19 mouse cellular contexts compared by ENCODE assay signal in genomic region chr2:112900747-112901146, GRCm38 (mm10).
"Had no signal": no experiment of that assay in that cellular context is flagged by ENCODE, and none has a peak within 500 bp of the region (broad histone marks: within the 10 kb centered on the region; RNA-seq: fewer than 3 reads in every experiment).

No protein-coding gene starts in this region.

- H3K4me2 ChIP-seq: liver, embryonic 12.5 days; midbrain, embryonic 12.5 days; neural tube, embryonic 13.5 days; neural tube, embryonic 15.5 days had no signal

- H3K36me3 ChIP-seq: liver, embryonic 12.5 days; midbrain, embryonic 10.5 days; midbrain, embryonic 12.5 days; neural tube, embryonic 13.5 days; neural tube, embryonic 15.5 days had no signal

- H3K9me3 ChIP-seq: liver, embryonic 12.5 days; midbrain, embryonic 10.5 days; midbrain, embryonic 12.5 days; neural tube, embryonic 13.5 days; neural tube, embryonic 15.5 days had no signal

- ATAC-seq: liver, embryonic 12.5 days; midbrain, embryonic 16.5 days had no signal

- DNase-seq: lung, adult 18-20 months; lung, postnatal 36 days; midbrain, embryonic 14.5 days; retina, postnatal 1 day; right cerebral cortex, adult 18-20 months; right cerebral cortex, postnatal 25 days; right cerebral cortex, postnatal 4 days; spleen, adult 18-20 months; thymus, adult 18-20 months; thymus, postnatal 14 days; thymus, postnatal 36 days had no signal

- H3K4me3 ChIP-seq: liver, embryonic 12.5 days; midbrain, embryonic 10.5 days; midbrain, embryonic 12.5 days; myocyte; neural tube, embryonic 13.5 days; neural tube, embryonic 15.5 days had no signal

- H3K27me3 ChIP-seq: liver, embryonic 12.5 days; midbrain, embryonic 12.5 days; neural tube, embryonic 13.5 days; neural tube, embryonic 15.5 days had no signal

- H3K27ac ChIP-seq: liver, embryonic 12.5 days; liver, embryonic 14.5 days; midbrain, embryonic 10.5 days; midbrain, embryonic 12.5 days; neural tube, embryonic 13.5 days; neural tube, embryonic 15.5 days had no signal

- H3K4me1 ChIP-seq: liver, embryonic 12.5 days; midbrain, embryonic 10.5 days; midbrain, embryonic 12.5 days; neural tube, embryonic 13.5 days; neural tube, embryonic 15.5 days had no signal

- H3K9ac ChIP-seq: liver, embryonic 12.5 days; liver, embryonic 14.5 days; midbrain, embryonic 12.5 days; neural tube, embryonic 13.5 days; neural tube, embryonic 15.5 days had no signal
